Mouse (Mus musculus) E14TG2a.4 (cell line): ENCODE data around the gene Map3k6.

Experiments used
- H3K27me3 ChIP-seq: 2 replicates; pipeline ENCODE4 v1.6.1; 2014; ENCODE audit warnings: low read length, control low read depth; ENCODE audit not compliant: insufficient read depth
- H3K36me3 ChIP-seq: 2 replicates; pipeline ENCODE4 v1.6.1; 2014; ENCODE audit warnings: low read length, control low read depth; ENCODE audit not compliant: insufficient read depth
- H3K4me1 ChIP-seq: replicated peaks from 2 replicates; pipeline ENCODE4 v1.6.1; 2014; ENCODE audit warnings: low read depth, low read length, control low read depth
- H3K4me3 ChIP-seq: replicated peaks from 2 replicates; pipeline ENCODE4 v1.5.1; 2014; ENCODE audit warnings: mild to moderate bottlenecking, low read length
- H3K9me3 ChIP-seq: 2 replicates; pipeline ENCODE4 v1.6.1; 2014; ENCODE audit warnings: low read length, control low read depth
- CTCF ChIP-seq: conservative IDR thresholded peaks from 2 replicates; pipeline ENCODE4 v1.5.1; 2014; ENCODE audit warnings: low read length
- NANOG ChIP-seq: IDR thresholded peaks from 2 replicates; pipeline ENCODE4 v1.6.1; 2014; ENCODE audit warnings: borderline replicate concordance, low read length, mixed read lengths
- POU5F1 ChIP-seq: IDR thresholded peaks from 2 replicates; pipeline ENCODE4 v1.6.1; 2014; ENCODE audit warnings: low read length, borderline replicate concordance

Map3k6 gene

DNA sequence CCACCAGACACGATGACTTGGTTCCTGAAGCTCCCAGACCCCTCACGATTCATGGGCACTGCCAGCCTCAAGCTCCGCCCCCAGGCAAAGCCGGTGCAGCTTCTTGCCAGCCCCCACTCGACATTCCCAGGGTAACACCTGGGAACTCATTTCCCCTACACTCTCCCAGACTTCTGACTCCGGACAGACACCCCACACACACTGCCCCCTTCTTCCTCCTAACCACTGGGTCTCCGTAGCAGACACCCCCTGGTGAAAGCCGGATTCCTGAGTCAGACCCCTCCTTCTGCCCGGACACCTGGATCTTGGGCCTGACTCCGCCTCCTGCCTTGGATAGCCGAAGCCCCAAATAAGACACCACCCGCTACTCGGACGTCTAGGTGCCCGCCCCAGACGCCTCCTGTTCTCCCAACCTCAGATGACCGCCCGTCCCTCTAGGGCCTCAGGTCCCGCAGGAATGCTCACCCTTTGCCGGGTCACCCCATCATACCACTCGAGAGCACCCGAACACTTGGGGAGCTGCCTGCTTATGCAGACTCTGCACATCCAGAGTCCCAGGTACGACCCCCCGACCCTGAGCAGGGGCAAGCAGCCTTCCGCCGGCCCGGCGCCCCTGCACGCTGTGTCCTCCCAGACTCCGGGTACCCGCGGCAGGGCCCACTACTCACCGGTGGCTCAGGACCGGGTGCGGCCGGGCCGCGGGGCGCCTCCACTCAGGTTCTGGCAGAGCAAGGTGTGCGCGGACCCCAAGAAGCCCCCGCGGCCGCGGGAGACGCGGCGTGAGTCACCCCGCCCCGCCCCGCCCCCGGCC is 28.7 kb upstream of the Map3k6 start, which contains the start of the genes Cd164l2 and Gpr3:
TSS of gene Cd164l2 (plus strand) at position 381 of the 811 bp plus-strand sequence.
TSS of gene Gpr3 (minus strand) at position 786 of the 811 bp plus-strand sequence.
- TF ChIP-seq CTCF (no peak), NANOG (no peak), POU5F1 (no peak)
- Histone ChIP-seq H3K9me3 (no peaks in the 10 kb centered on the region), H3K36me3 (no peaks in the 10 kb centered on the region), H3K4me3 (peak within 1 kb of the TSS; percentile 90), H3K27me3 (peaks cover 54% of the 10 kb centered on the region), H3K4me1 (peaks cover 35% of the 10 kb centered on the region)

- Histone ChIP-seq H3K36me3 (no peaks in the 10 kb centered on the region), H3K27me3 (peaks cover 56% of the 10 kb centered on the region), H3K4me3 (peak overlapping the region; percentile 90), H3K9me3 (no peaks in the 10 kb centered on the region), H3K4me1 (peaks cover 36% of the 10 kb centered on the region)
- no peak for TF ChIP-seq POU5F1
- no peak for TF ChIP-seq NANOG
- no peak for TF ChIP-seq CTCF
These were observed 27.9 kb upstream of the Map3k6 start for GRCm38 (mm10) chr4:133212562-133213267.

- no peaks in the 10 kb centered on the region for H3K9me3 ChIP-seq
- peaks cover 40% of the 10 kb centered on the region for H3K4me1 ChIP-seq
- no peaks in the 10 kb centered on the region for H3K36me3 ChIP-seq
- H3K27me3 ChIP-seq, result peaks cover 55% of the 10 kb centered on the region
- TF ChIP-seq NANOG (no peak), POU5F1 (no peak), CTCF (no peak)
- 0 out of 2 replicates have a peak overlapping the region, but pooled peaks have one; percentile 90 for H3K4me3 ChIP-seq
These were observed 27.4 kb upstream of the Map3k6 start for GRCm38 (mm10) chr4:133213268-133213590.

- 0 out of 2 replicates have a peak overlapping the region, but pooled peaks have one; percentile 29 for H3K4me3 ChIP-seq
- no peak for TF ChIP-seq CTCF
- peaks cover 40% of the 10 kb centered on the region for H3K4me1 ChIP-seq
- no peaks in the 10 kb centered on the region for H3K9me3 ChIP-seq
- H3K36me3 ChIP-seq, result no peaks in the 10 kb centered on the region
- peaks cover 53% of the 10 kb centered on the region for H3K27me3 ChIP-seq
These were observed 27.0 kb upstream of the Map3k6 start for GRCm38 (mm10) chr4:133213661-133214060.

DNA sequence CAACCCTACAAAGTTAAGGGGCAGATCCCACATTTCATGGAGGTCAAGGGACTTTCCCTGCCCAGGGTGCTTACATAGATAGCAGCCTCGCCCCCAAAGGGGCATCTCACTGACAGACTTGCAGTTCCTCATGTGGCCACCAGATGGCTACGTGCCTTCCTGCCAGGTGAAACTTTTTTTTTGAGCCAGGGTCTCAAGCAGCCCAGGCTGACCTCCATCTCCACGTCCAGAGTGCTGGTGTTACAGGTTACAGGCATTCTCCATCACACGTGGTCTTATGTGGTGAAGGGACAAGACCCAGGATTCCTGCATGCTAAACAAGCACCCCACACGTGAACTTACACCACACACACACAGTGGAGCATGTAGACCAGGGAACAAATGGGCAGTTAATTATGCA is 23.0 kb upstream of the Map3k6 start:
- H3K4me1 ChIP-seq, result peaks cover 39% of the 10 kb centered on the region
- H3K27me3 ChIP-seq, result peaks cover 48% of the 10 kb centered on the region
- no peak overlapping the region for H3K4me3 ChIP-seq
- no peaks in the 10 kb centered on the region for H3K9me3 ChIP-seq
- TF ChIP-seq CTCF, result peak; percentile 98
- TF ChIP-seq POU5F1, result no peak
- H3K36me3 ChIP-seq, result no peaks in the 10 kb centered on the region

- Histone ChIP-seq H3K27me3 (peaks cover 42% of the 10 kb centered on the region), H3K4me1 (peaks cover 39% of the 10 kb centered on the region), H3K9me3 (no peaks in the 10 kb centered on the region), H3K36me3 (no peaks in the 10 kb centered on the region), H3K4me3 (no peak overlapping the region)
- TF ChIP-seq NANOG (no peak), POU5F1 (no peak), CTCF (no peak)
These were observed 21.9 kb upstream of the Map3k6 start for GRCm38 (mm10) chr4:133218745-133219144.

GRCm38 (mm10) chr4:133220656-133221055 is 20.0 kb upstream of the Map3k6 start:
- peaks cover 42% of the 10 kb centered on the region for H3K27me3 ChIP-seq
- H3K9me3 ChIP-seq, result no peaks in the 10 kb centered on the region
- H3K36me3 ChIP-seq, result no peaks in the 10 kb centered on the region
- peaks cover 52% of the 10 kb centered on the region for H3K4me1 ChIP-seq
- H3K4me3 ChIP-seq, result peak overlapping the region; percentile 73
- TF ChIP-seq POU5F1 (no peak), CTCF (no peak), NANOG (no peak)

- H3K27me3 ChIP-seq, result peaks cover 36% of the 10 kb centered on the region
- H3K4me3 ChIP-seq, result peak overlapping the region; percentile 73; the same call in 1 of the 2 replicates
- no peaks in the 10 kb centered on the region for H3K9me3 ChIP-seq
- peaks cover 62% of the 10 kb centered on the region for H3K4me1 ChIP-seq
- no peaks in the 10 kb centered on the region for H3K36me3 ChIP-seq
- TF ChIP-seq POU5F1 (no peak), NANOG (no peak), CTCF (no peak)
These were observed 18.9 kb upstream of the Map3k6 start for GRCm38 (mm10) chr4:133221701-133222100.

GRCm38 (mm10) chr4:133223875-133224274 is 16.7 kb upstream of the Map3k6 start:
- peaks cover 33% of the 10 kb centered on the region for H3K27me3 ChIP-seq
- no peak for TF ChIP-seq POU5F1
- no peak for TF ChIP-seq CTCF
- TF ChIP-seq NANOG, result no peak
- H3K36me3 ChIP-seq, result no peaks in the 10 kb centered on the region
- peaks cover 72% of the 10 kb centered on the region for H3K4me1 ChIP-seq
- H3K4me3 ChIP-seq, result 0 out of 2 replicates have a peak overlapping the region, but pooled peaks have one; percentile 13
- H3K9me3 ChIP-seq, result no peaks in the 10 kb centered on the region
